Mouse (Mus musculus): ENCODE measurements around the gene Bicd2. TPM values are rescaled to one million over a fixed set of nuclear protein-coding genes. Genes with fewer than 3 reads are reported as not detected.

Gene Bicd2
- polyA plus RNA-seq, 1 experiment from 2014 or later = 5.8 TPM

DNA sequence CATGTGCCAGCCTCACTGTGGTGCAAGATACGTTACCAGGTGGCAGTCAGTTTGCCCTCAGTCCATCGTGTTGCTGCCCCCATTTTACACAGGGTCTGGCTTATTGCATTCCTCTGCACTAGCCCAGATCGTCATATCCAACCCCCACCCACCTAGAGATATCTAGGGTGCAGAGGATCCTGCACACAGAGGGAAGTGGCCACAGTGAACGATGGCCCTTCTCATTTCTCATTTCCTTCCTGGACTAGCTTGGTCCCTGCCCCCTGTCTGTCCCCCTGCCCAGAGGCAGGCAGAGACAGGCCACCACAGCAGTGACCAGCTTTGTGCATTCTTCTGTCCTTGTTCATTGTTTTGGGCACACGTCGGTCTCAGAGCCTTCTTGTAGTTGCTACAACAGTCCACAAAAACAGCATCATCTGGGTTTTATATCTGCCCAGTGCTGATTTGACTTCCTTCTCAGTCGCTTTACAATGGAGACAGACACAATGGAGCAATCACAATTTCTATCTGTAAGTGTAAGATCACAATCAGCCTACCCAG, 34.5 kb upstream of the Bicd2 start:
- peaks cover 43% of the 10 kb centered on the region for H3K4me1 ChIP-seq (ENCODE audit: insufficient read depth)
- no peaks in the 10 kb centered on the region for H3K36me3 ChIP-seq (replicated peaks; ENCODE audit: insufficient read depth, low read length)
- H3K4me3 ChIP-seq (ENCODE audit: low read depth, low read length) = peak overlapping the region; percentile 55
- TF ChIP-seq EP300 (IDR thresholded peaks at IDR 0.05; ENCODE audit: low read depth) = no peak
- no peak for TF ChIP-seq CTCF (IDR thresholded peaks at IDR 0.05; ENCODE audit: low read depth)
- H3K27ac ChIP-seq (ENCODE audit: low read depth) = peak overlapping the region; percentile 84
- peak overlapping the region; percentile 16 for H3K9ac ChIP-seq (replicated peaks)
- peak overlapping the region; percentile 67 for H3K4me2 ChIP-seq (ENCODE audit: low read depth, low read length)
- DNase-seq (no peak), ATAC-seq (peak; percentile 8; the same call in 1 of the 2 replicates)
- H3K9me3 ChIP-seq (ENCODE audit: low read length) = no peaks in the 10 kb centered on the region
- H3K27me3 ChIP-seq (ENCODE audit: insufficient read depth, low read length) = no peaks in the 10 kb centered on the region
- 27% methylated on average over 7 of the region's 7 CpGs for WGBS (ENCODE audit: insufficient replicate concordance)

DNA sequence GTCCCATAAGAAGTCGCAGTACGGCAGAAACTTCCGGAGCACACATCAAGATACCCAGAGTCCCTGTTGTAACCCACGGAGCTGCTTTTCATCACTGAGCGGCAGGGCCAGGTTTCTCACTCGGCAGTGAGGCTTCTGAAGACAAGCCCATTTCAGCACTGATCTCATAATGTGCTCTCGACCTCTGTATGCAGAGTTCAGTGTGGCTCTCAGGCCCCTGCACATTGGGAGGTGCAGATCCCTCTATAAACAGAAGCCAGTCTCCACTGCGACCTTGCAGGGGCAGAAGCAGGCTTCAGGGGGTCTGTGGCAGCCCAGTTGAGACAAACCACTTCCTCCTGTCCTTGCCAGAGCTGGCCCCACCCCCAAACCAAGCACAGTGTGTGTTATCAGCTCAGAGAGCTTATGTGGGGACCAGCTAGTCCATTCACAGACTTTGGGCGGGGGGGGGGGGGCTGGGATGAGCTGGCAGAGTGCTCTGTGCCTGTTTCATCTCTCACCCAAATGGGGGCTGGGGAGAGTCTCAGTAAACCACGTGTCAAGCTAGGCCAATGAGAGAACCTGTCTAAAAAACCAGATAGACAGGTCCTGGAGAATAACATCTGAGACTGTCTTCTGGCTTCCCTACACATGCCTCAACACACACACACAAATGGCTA, 33.9 kb upstream of the Bicd2 start:
- TF ChIP-seq CTCF (IDR thresholded peaks at IDR 0.05; ENCODE audit: low read depth) (no peak), EP300 (IDR thresholded peaks at IDR 0.05; ENCODE audit: low read depth) (no peak)
- Histone ChIP-seq H3K9ac (replicated peaks) (peak overlapping the region; percentile 53), H3K36me3 (replicated peaks; ENCODE audit: insufficient read depth, low read length) (no peaks in the 10 kb centered on the region), H3K4me3 (ENCODE audit: low read depth, low read length) (peak overlapping the region; percentile 55), H3K4me1 (ENCODE audit: insufficient read depth) (peaks cover 43% of the 10 kb centered on the region), H3K9me3 (ENCODE audit: low read length) (no peaks in the 10 kb centered on the region), H3K4me2 (ENCODE audit: low read depth, low read length) (peak overlapping the region; percentile 67), H3K27me3 (ENCODE audit: insufficient read depth, low read length) (no peaks in the 10 kb centered on the region), H3K27ac (ENCODE audit: low read depth) (peak overlapping the region; percentile 84)
- 4% methylated on average over 10 of the region's 10 CpGs for WGBS (ENCODE audit: insufficient replicate concordance)
- DNase-seq (peak; percentile 71), ATAC-seq (peak; percentile 69)

DNA sequence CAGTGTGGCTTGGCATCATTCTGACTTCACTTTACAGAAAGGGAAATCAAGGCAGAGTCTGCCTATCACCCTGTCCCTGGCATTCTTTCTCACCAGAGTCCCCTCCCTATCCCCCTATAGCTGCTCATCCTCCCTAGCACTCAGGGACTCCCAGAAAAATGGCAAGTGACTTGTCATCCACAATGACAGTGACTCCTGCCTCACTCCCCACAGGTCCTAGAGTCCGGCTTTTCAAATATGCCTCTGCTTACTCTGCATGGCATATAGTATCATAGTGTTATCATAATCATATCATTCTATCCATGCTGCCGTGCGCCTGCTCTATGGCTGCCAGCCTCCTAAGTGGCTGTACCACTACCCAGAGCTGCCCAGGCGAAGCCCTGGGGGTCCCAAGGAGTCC, 33.2 kb upstream of the Bicd2 start:
- H3K4me2 ChIP-seq (ENCODE audit: low read depth, low read length) = peak overlapping the region; percentile 67
- ATAC-seq (no peak), DNase-seq (no peak)
- H3K9ac ChIP-seq (replicated peaks) = peak overlapping the region; percentile 53
- H3K36me3 ChIP-seq (replicated peaks; ENCODE audit: insufficient read depth, low read length) = no peaks in the 10 kb centered on the region
- TF ChIP-seq EP300 (IDR thresholded peaks at IDR 0.05; ENCODE audit: low read depth) = no peak
- no peak for TF ChIP-seq CTCF (IDR thresholded peaks at IDR 0.05; ENCODE audit: low read depth)
- WGBS (ENCODE audit: insufficient replicate concordance) = 47% methylated on average over 4 of the region's 4 CpGs
- peaks cover 41% of the 10 kb centered on the region for H3K4me1 ChIP-seq (ENCODE audit: insufficient read depth)
- no peaks in the 10 kb centered on the region for H3K27me3 ChIP-seq (ENCODE audit: insufficient read depth, low read length)
- peak overlapping the region; percentile 84 for H3K27ac ChIP-seq (ENCODE audit: low read depth)
- no peaks in the 10 kb centered on the region for H3K9me3 ChIP-seq (ENCODE audit: low read length)
- peak overlapping the region; percentile 55 for H3K4me3 ChIP-seq (ENCODE audit: low read depth, low read length)

DNA sequence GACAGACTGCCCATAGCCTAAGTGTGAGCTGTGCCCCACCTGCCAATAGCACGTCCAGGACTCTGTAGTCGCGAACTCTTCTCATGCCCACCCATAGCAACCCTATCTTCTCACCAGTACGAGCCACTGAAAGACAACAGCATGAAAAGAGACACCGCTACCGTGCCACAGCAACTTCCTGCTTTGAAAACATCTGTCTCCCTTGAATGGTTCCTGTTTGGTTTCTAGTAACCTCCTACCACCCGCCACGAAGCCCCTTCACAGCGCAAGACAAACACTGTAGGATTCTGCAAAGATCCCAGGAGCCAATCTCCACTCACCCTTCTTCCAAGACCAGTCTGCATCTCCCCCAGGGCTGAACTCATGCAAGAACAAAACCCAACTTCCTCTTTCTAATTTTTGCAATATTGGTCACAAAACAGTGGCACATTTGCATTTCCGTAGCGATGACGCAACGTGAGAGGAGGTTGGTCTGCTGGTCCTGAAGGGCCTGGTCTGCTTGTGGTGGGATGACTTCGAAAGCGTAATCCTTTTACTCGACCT, 32.5 kb upstream of the Bicd2 start:
- Histone ChIP-seq H3K27ac (ENCODE audit: low read depth) (peak overlapping the region; percentile 84), H3K4me3 (ENCODE audit: low read depth, low read length) (peak overlapping the region; percentile 55), H3K9ac (replicated peaks) (peak overlapping the region; percentile 53), H3K27me3 (ENCODE audit: insufficient read depth, low read length) (no peaks in the 10 kb centered on the region), H3K4me2 (ENCODE audit: low read depth, low read length) (peak overlapping the region; percentile 67), H3K36me3 (replicated peaks; ENCODE audit: insufficient read depth, low read length) (no peaks in the 10 kb centered on the region), H3K9me3 (ENCODE audit: low read length) (no peaks in the 10 kb centered on the region), H3K4me1 (ENCODE audit: insufficient read depth) (peaks cover 34% of the 10 kb centered on the region)
- DNase-seq (peak; percentile 66), ATAC-seq (peak; percentile 48)
- 29% methylated on average over 16 of the region's 16 CpGs for WGBS (ENCODE audit: insufficient replicate concordance)
- TF ChIP-seq CTCF (IDR thresholded peaks at IDR 0.05; ENCODE audit: low read depth) (no peak), EP300 (IDR thresholded peaks at IDR 0.05; ENCODE audit: low read depth) (no peak; the same call in 1 of the 2 replicates)

DNA sequence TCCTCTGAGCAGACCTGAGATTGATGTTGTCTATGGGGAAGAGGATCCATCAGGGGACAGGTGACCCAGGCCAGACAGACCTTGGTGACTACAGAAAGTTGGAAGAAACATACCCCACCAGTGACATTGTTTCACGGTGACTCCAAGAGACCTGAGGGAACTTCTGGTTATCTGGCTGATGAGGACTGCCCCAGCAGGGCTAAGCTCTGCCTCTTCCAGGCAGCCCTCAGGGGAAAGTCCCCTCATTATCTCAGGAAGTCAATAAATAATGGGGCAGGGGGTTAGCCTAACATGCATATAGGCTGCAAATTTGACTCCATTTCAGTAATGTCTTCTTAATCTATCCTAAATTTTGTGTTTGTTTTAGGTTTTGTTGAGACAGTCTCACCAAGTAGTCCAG, 31.9 kb upstream of the Bicd2 start:
- Histone ChIP-seq H3K27me3 (ENCODE audit: insufficient read depth, low read length) (no peaks in the 10 kb centered on the region), H3K4me1 (ENCODE audit: insufficient read depth) (peaks cover 28% of the 10 kb centered on the region), H3K4me2 (ENCODE audit: low read depth, low read length) (no peak overlapping the region), H3K4me3 (ENCODE audit: low read depth, low read length) (no peak overlapping the region), H3K36me3 (replicated peaks; ENCODE audit: insufficient read depth, low read length) (no peaks in the 10 kb centered on the region), H3K9me3 (ENCODE audit: low read length) (no peaks in the 10 kb centered on the region), H3K27ac (ENCODE audit: low read depth) (peak overlapping the region; percentile 18; the same call in 1 of the 2 replicates), H3K9ac (replicated peaks) (no peak overlapping the region)
- WGBS (ENCODE audit: insufficient replicate concordance) = 11% methylated on average over 1 of the region's 1 CpGs
- TF ChIP-seq EP300 (IDR thresholded peaks at IDR 0.05; ENCODE audit: low read depth) = no peak
- TF ChIP-seq CTCF (IDR thresholded peaks at IDR 0.05; ENCODE audit: low read depth) = no peak
- ATAC-seq = no peak
- DNase-seq = no peak

DNA sequence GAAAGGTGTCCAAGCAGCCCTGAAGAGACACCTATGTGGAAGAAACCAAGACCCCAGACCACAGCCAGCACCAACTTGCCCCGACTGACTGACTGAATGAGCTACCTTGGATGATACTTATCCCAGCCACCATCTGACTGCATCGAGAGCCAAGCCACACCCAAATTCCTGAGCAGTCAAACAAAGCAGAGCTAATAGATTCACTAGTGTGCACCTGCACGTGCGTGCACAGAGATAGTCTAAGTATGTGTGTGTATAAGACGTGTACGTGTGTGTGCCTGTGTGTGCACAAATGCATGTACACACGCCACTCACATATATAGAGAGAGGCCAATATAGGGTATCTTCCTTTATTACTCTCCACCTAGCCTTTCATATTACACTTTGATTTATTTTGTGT, 29.7 kb upstream of the Bicd2 start:
- Histone ChIP-seq H3K9ac (replicated peaks) (no peak overlapping the region), H3K27me3 (ENCODE audit: insufficient read depth, low read length) (no peaks in the 10 kb centered on the region), H3K9me3 (ENCODE audit: low read length) (no peaks in the 10 kb centered on the region), H3K4me3 (ENCODE audit: low read depth, low read length) (no peak overlapping the region), H3K36me3 (replicated peaks; ENCODE audit: insufficient read depth, low read length) (no peaks in the 10 kb centered on the region), H3K4me1 (ENCODE audit: insufficient read depth) (peaks cover 21% of the 10 kb centered on the region), H3K27ac (ENCODE audit: low read depth) (no peak overlapping the region), H3K4me2 (ENCODE audit: low read depth, low read length) (no peak overlapping the region)
- no peak for TF ChIP-seq EP300 (IDR thresholded peaks at IDR 0.05; ENCODE audit: low read depth)
- no peak for TF ChIP-seq CTCF (IDR thresholded peaks at IDR 0.05; ENCODE audit: low read depth)
- WGBS (ENCODE audit: insufficient replicate concordance) = 59% methylated on average over 7 of the region's 7 CpGs
- DNase-seq (no peak), ATAC-seq (no peak)
